Mouse (Mus musculus): ENCODE results near the gene Ptprcap. TPM values are rescaled to one million over a fixed set of nuclear protein-coding genes. Genes with fewer than 3 reads are reported as not detected.

Ptprcap gene
- polyA plus RNA-seq, 1 experiment from 2014 or later, result not detected

GRCm38 (mm10) chr19:4187303-4187702 is 33.9 kb downstream of the Ptprcap start:
- H3K4me3 ChIP-seq, result no peak overlapping the region
- H3K36me3 ChIP-seq, result no peaks in the 10 kb centered on the region
- no peaks in the 10 kb centered on the region for H3K9me3 ChIP-seq (replicated peaks)
- DNase-seq (ENCODE audit: low spot score), result no peak
- 78% methylated on average over 3 of the region's 3 CpGs for WGBS
- no peaks in the 10 kb centered on the region for H3K27me3 ChIP-seq (ENCODE audit: low read depth, poor library complexity, severe bottlenecking)
- H3K4me1 ChIP-seq, result peaks cover 26% of the 10 kb centered on the region
- H3K27ac ChIP-seq (replicated peaks), result no peak overlapping the region

- Histone ChIP-seq H3K9me3 (replicated peaks) (no peaks in the 10 kb centered on the region), H3K27ac (replicated peaks) (no peak overlapping the region), H3K4me1 (peaks cover 38% of the 10 kb centered on the region), H3K27me3 (ENCODE audit: low read depth, poor library complexity, severe bottlenecking) (no peaks in the 10 kb centered on the region), H3K4me3 (no peak overlapping the region), H3K36me3 (peaks cover 12% of the 10 kb centered on the region)
- DNase-seq (ENCODE audit: low spot score), result no peak
- 87% methylated on average over 12 of the region's 12 CpGs for WGBS
Observed at GRCm38 (mm10) chr19:4189051-4189620, 35.7 kb downstream of the Ptprcap start.

- 76% methylated on average over 4 of the region's 4 CpGs for WGBS
- Histone ChIP-seq H3K4me3 (peak within 1 kb of the TSS; percentile 96), H3K4me1 (peaks cover 34% of the 10 kb centered on the region), H3K9me3 (replicated peaks) (no peaks in the 10 kb centered on the region), H3K27ac (replicated peaks) (peak within 1 kb of the TSS; percentile 97), H3K27me3 (ENCODE audit: low read depth, poor library complexity, severe bottlenecking) (no peaks in the 10 kb centered on the region), H3K36me3 (peaks cover 29% of the 10 kb centered on the region)
- DNase-seq (ENCODE audit: low spot score), result no peak
Observed at GRCm38 (mm10) chr19:4190831-4191334, 37.5 kb downstream of the Ptprcap start, which contains the start of gene Tbc1d10c. Tbc1d10c (minus strand) TSS chr19:4191284.

GRCm38 (mm10) chr19:4191528-4192250 is 38.3 kb downstream of the Ptprcap start, which contains the start of gene Ppp1ca:
Ppp1ca (plus strand) TSS chr19:4192065.
- Histone ChIP-seq H3K36me3 (peaks cover 37% of the 10 kb centered on the region), H3K27ac (replicated peaks) (peak within 1 kb of the TSS; percentile 97), H3K4me3 (peak within 1 kb of the TSS; percentile 96), H3K9me3 (replicated peaks) (no peaks in the 10 kb centered on the region), H3K27me3 (ENCODE audit: low read depth, poor library complexity, severe bottlenecking) (no peaks in the 10 kb centered on the region), H3K4me1 (peaks cover 41% of the 10 kb centered on the region)
- WGBS, result 8% methylated on average over 37 of the region's 47 CpGs
- DNase-seq (ENCODE audit: low spot score), result peak; percentile 97

GRCm38 (mm10) chr19:4192251-4192985 is 39.0 kb downstream of the Ptprcap start:
- Histone ChIP-seq H3K36me3 (peaks cover 44% of the 10 kb centered on the region), H3K4me3 (peak overlapping the region; percentile 96), H3K4me1 (peaks cover 44% of the 10 kb centered on the region), H3K27ac (replicated peaks) (peak overlapping the region; percentile 97), H3K27me3 (ENCODE audit: low read depth, poor library complexity, severe bottlenecking) (no peaks in the 10 kb centered on the region), H3K9me3 (replicated peaks) (no peaks in the 10 kb centered on the region)
- no peak for DNase-seq (ENCODE audit: low spot score)
- under 1% methylated on average over 52 of the region's 52 CpGs for WGBS

- Histone ChIP-seq H3K27ac (replicated peaks) (peak overlapping the region; percentile 97), H3K4me3 (peak overlapping the region; percentile 96), H3K4me1 (peaks cover 44% of the 10 kb centered on the region), H3K36me3 (peaks cover 52% of the 10 kb centered on the region), H3K9me3 (replicated peaks) (no peaks in the 10 kb centered on the region), H3K27me3 (ENCODE audit: low read depth, poor library complexity, severe bottlenecking) (no peaks in the 10 kb centered on the region)
- no peak for DNase-seq (ENCODE audit: low spot score)
- 72% methylated on average over 6 of the region's 6 CpGs for WGBS
Observed at GRCm38 (mm10) chr19:4193129-4193528, 39.7 kb downstream of the Ptprcap start.

GRCm38 (mm10) chr19:4194021-4194724 is 40.8 kb downstream of the Ptprcap start:
- H3K27ac ChIP-seq (replicated peaks), result no peak overlapping the region
- WGBS, result 90% methylated on average over 8 of the region's 8 CpGs
- H3K36me3 ChIP-seq, result peaks cover 62% of the 10 kb centered on the region

GRCm38 (mm10) chr19:4194776-4195650 is 41.6 kb downstream of the Ptprcap start:
- WGBS, result 84% methylated on average over 12 of the region's 12 CpGs
- Histone ChIP-seq H3K4me1 (peaks cover 48% of the 10 kb centered on the region), H3K27me3 (ENCODE audit: low read depth, poor library complexity, severe bottlenecking) (no peaks in the 10 kb centered on the region), H3K9me3 (replicated peaks) (no peaks in the 10 kb centered on the region), H3K36me3 (peaks cover 70% of the 10 kb centered on the region), H3K4me3 (0 out of 2 replicates have a peak overlapping the region, but pooled peaks have one; percentile 14), H3K27ac (replicated peaks) (no peak overlapping the region)
- DNase-seq (ENCODE audit: low spot score), result no peak

More at GRCm38 (mm10) chr19:4194021-4194724, 40.8 kb downstream of the Ptprcap start:
- Histone ChIP-seq H3K4me3 (0 out of 2 replicates have a peak overlapping the region, but pooled peaks have one; percentile 14), H3K27me3 (ENCODE audit: low read depth, poor library complexity, severe bottlenecking) (no peaks in the 10 kb centered on the region), H3K4me1 (peaks cover 44% of the 10 kb centered on the region), H3K9me3 (replicated peaks) (no peaks in the 10 kb centered on the region)
- DNase-seq (ENCODE audit: low spot score), result no peak

- Histone ChIP-seq H3K4me3 (no peak overlapping the region), H3K27ac (replicated peaks) (no peak overlapping the region), H3K9me3 (replicated peaks) (no peaks in the 10 kb centered on the region), H3K4me1 (peaks cover 52% of the 10 kb centered on the region), H3K27me3 (ENCODE audit: low read depth, poor library complexity, severe bottlenecking) (no peaks in the 10 kb centered on the region), H3K36me3 (peaks cover 76% of the 10 kb centered on the region)
- WGBS, result 82% methylated on average over 2 of the region's 2 CpGs
- no peak for DNase-seq (ENCODE audit: low spot score)
Observed at GRCm38 (mm10) chr19:4196048-4196447, 42.6 kb downstream of the Ptprcap start.

GRCm38 (mm10) chr19:4196548-4196947 is 43.1 kb downstream of the Ptprcap start:
- Histone ChIP-seq H3K4me1 (peaks cover 49% of the 10 kb centered on the region), H3K27ac (replicated peaks) (no peak overlapping the region), H3K36me3 (peaks cover 76% of the 10 kb centered on the region), H3K9me3 (replicated peaks) (no peaks in the 10 kb centered on the region), H3K27me3 (ENCODE audit: low read depth, poor library complexity, severe bottlenecking) (no peaks in the 10 kb centered on the region), H3K4me3 (no peak overlapping the region)
- 77% methylated on average over 5 of the region's 5 CpGs for WGBS
- no peak for DNase-seq (ENCODE audit: low spot score)

- Histone ChIP-seq H3K4me3 (no peak overlapping the region; the same call in 1 of the 2 replicates), H3K36me3 (peaks cover 76% of the 10 kb centered on the region), H3K27me3 (ENCODE audit: low read depth, poor library complexity, severe bottlenecking) (peaks cover under 1% of the 10 kb centered on the region; the same call in 1 of the 2 replicates), H3K27ac (replicated peaks) (no peak overlapping the region), H3K4me1 (peaks cover 50% of the 10 kb centered on the region), H3K9me3 (replicated peaks) (no peaks in the 10 kb centered on the region)
- WGBS, result 81% methylated on average over 3 of the region's 3 CpGs
- no peak for DNase-seq (ENCODE audit: low spot score)
Observed at GRCm38 (mm10) chr19:4197180-4197579, 43.8 kb downstream of the Ptprcap start.

Measured in midbrain, embryonic 10.5 days (tissue).